Mouse (Mus musculus): Measurements from ENCODE around the gene Rpp25l.

Gene Rpp25l

DNA sequence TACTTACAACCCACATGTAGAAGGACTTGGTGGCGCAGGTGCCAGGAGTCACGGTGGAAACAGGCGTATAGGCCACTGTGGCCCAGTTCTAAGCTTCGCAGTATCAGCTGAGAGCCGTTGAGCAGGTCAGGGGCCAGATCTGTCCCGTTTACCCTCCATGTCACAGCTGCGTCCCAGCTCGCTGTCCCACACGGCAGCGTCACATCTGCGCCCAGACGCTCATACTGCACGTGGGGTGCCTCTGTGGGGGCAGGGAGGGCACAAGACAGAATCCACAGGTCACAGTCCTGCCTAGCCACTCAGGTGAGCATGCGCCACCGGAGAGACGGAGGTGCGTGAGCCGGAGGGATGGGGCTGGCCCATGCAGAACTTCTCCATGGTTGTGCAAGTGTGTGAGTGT, 42.5 kb downstream of the Rpp25l start:
- DNase-seq = no peak

DNA sequence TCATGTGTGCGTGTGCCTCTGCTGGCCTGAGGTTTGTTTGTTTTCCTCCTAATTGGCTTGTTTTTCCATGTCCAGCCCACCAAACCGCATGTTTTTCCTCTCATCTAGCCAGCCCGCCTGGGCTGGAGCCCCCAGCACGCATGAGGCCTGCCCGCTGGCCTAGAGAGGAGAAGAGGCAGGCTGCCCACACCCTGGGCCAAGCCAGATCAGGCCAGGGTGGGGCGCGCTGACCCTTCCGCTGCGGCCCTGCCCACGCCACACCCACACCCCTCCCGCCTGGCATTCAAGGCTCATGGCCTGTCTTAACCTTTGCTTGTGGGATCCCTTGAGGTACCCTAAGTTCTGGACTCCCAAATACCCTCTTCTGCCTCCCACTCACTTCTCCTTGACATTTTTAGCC, 46.7 kb downstream of the Rpp25l start:
- DNase-seq = no peak

DNA sequence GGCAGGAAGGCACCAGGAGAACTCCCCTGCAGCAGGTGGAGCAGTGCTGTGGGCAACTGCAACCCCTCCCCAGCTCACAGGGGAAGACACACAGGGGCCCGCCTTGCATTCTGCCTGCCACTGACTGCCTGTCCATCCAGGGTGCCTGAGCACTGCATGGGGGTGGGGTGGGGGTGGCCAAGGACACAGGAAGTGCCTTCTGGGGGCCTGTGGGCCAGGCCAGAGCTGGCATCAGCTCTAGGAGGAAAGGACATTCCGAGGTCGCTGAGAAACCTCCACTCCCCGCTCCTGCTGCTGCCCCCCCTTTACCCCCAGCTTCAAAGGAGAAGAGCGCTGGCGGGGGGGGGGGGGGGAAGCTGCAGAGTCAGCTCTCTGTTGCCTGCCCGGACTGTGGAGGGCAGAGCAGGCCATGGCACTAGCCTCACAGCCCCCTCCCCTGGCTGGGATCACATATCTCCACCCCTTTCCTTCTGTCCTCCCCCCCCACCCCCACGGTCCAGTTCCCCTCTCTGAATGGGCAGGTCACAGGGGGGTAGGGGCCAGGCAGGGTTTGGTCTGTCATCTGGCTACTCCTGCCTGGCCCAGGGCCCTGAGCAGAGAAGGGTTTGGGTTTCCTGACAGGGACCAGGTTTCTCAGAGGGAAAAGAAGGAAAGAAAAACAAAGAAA, 48.2 kb downstream of the Rpp25l start:
- peak; percentile 44 to 64 for DNase-seq

DNA sequence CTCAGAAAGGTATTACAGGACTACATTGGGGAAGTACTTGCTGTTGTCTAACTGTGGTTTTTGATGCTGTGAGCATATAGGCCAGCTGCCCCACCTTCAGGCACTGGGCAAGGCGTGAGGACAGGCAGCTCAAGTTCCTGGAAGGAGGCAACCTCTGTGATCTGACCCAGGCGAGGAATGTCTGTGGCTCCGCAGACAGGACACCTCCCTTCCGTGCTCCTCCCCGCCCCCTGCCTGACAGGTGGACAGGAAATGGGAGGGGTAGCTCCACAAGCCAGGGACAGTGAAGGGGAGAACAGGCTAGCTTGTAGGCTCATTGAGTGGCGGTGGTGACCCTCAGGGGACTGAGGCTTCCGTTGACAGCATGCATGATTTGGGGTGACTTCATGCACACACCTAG, 48.8 kb downstream of the Rpp25l start:
- DNase-seq = peak; percentile 62 to 78

DNA sequence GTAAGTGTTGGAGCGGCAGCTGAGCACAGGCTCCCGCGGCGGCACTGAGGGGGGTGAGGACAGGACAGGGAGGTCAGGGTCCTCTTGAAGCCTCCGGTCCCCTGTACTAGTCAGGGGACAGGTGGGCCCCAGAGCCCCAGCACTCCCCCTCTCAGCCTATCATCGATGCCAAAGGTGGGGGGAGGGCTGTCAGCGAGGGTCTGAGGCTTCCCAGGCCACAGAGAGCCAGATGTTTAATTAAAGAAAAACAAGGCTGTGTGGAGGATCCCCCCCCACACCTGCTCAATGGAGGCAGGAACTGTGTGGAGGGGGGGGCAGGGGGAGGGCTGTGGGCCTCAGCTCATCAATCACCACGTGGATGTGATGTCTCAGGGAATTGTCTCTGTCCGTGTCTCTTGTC, 49.7 kb downstream of the Rpp25l start:
- peak in 1 of 2 experiments; percentile 51 for DNase-seq

DNA sequence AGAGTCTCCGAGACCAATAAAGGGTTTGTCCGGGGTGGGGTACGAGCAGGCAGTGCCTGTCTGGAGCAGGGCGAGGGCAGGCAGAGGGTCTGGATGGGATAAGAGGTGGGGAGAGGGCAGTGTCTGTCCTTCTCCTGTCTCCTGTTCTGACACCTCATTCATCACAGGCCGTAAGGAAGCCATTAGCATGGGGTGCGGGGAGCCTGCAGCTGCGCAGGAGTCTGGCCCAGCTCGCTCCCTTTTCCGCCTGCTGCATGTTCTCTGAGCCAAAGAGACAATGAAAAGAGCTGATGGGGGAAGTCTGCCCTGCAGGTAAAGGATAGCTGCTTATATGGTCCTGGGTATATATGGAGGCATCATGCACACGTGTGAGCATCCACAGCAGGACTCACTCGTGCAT, 50.6 kb downstream of the Rpp25l start:
- DNase-seq = no peak
